Mouse (Mus musculus): Measurements from ENCODE around the gene Cdkal1.

- TF ChIP-seq CTCF (IDR thresholded peaks at IDR 0.05; ENCODE audit: extremely low read depth, insufficient read depth, insufficient read length, insufficient replicate concordance) (no peak), POLR2A (IDR thresholded peaks at IDR 0.05; ENCODE audit: low read depth, low read length) (no peak)
Measured at GRCm38 (mm10) chr13:29348331-29348730, 507.1 kb downstream of the Cdkal1 start.
